Mouse (Mus musculus) activated CD4-positive, CD25-positive, alpha-beta regulatory T cell, adult 4 months (primary cell): ENCODE results near the gene Hsf5. TPM values are rescaled to one million over a fixed set of nuclear protein-coding genes. Genes with fewer than 3 reads are reported as not detected.

Experiments
- ATAC-seq: one replicate; pipeline ENCODE4 v1.8.0; 2017
- polyA plus RNA-seq, 2 experiments: library from polyadenylated mRNA; unstranded; fragments of 100-300 nt; shearing (Covaris generic); gene quantifications; one replicate each; pipeline ENCODE4 v1.2.1; 2017

Gene Hsf5
- polyA plus RNA-seq: under 1 TPM in 1 of 2 experiments, not detected in 1; 0.11 TPM

- ATAC-seq: no peak
These were observed at the start of gene Hsf5 for GRCm38 (mm10) chr11:87616790-87617474. TSS of gene Hsf5 (plus strand) at chr11:87617164.

- no peak for ATAC-seq
These were observed 48.6 kb upstream of the Hsf5 start, which contains the start of gene Sept4 for GRCm38 (mm10) chr11:87568255-87568953. TSS of gene Sept4 (plus strand) at chr11:87568903.

- no peak for ATAC-seq
These were observed 46.2 kb upstream of the Hsf5 start for GRCm38 (mm10) chr11:87570743-87571142.

GRCm38 (mm10) chr11:87571361-87571950, 45.5 kb upstream of the Hsf5 start:
- ATAC-seq: no peak

- no peak for ATAC-seq
These were observed 43.2 kb upstream of the Hsf5 start for GRCm38 (mm10) chr11:87573751-87574150.

GRCm38 (mm10) chr11:87574520-87575180, 42.3 kb upstream of the Hsf5 start:
- ATAC-seq: no peak

GRCm38 (mm10) chr11:87577601-87578248, 39.2 kb upstream of the Hsf5 start:
- no peak for ATAC-seq

GRCm38 (mm10) chr11:87578249-87578962, 38.6 kb upstream of the Hsf5 start:
- ATAC-seq: no peak

- ATAC-seq: no peak
These were observed 37.9 kb upstream of the Hsf5 start for GRCm38 (mm10) chr11:87578963-87579601.

GRCm38 (mm10) chr11:87579713-87580112, 37.3 kb upstream of the Hsf5 start:
- ATAC-seq: no peak

- no peak for ATAC-seq
These were observed 36.4 kb upstream of the Hsf5 start for GRCm38 (mm10) chr11:87580543-87581085.

- no peak for ATAC-seq
These were observed 35.7 kb upstream of the Hsf5 start for GRCm38 (mm10) chr11:87581161-87581865.

- no peak for ATAC-seq
These were observed 34.8 kb upstream of the Hsf5 start for GRCm38 (mm10) chr11:87581933-87582710.

GRCm38 (mm10) chr11:87583291-87584034, 33.5 kb upstream of the Hsf5 start:
- no peak for ATAC-seq

GRCm38 (mm10) chr11:87584711-87585505, 32.1 kb upstream of the Hsf5 start:
- ATAC-seq: no peak

- no peak for ATAC-seq
These were observed 29.6 kb upstream of the Hsf5 start for GRCm38 (mm10) chr11:87587211-87587874.

GRCm38 (mm10) chr11:87589605-87590004, 27.4 kb upstream of the Hsf5 start:
- ATAC-seq: no peak
